Mouse (Mus musculus) frontal cortex, postnatal 14 days (tissue): ENCODE results near the gene Pkp3.

Experiments used
- DNase-seq, 2 experiments: peaks; one replicate each; pipeline ENCODE4 v3.0.0; 2022; ENCODE audit warnings: low spot score in 2 of 2

Gene Pkp3

GRCm38 (mm10) chr7:141093950-141094349 lies 15.9 kb downstream of the Pkp3 start:
- DNase-seq: no peak

- no peak for DNase-seq
Measured at GRCm38 (mm10) chr7:141094487-141095205, 16.6 kb downstream of the Pkp3 start.

GRCm38 (mm10) chr7:141096021-141096420 lies 18.0 kb downstream of the Pkp3 start:
- DNase-seq: no peak

GRCm38 (mm10) chr7:141096649-141097056 lies 18.6 kb downstream of the Pkp3 start:
- no peak for DNase-seq

- DNase-seq: no peak
Measured at GRCm38 (mm10) chr7:141097177-141097576, 19.2 kb downstream of the Pkp3 start.

GRCm38 (mm10) chr7:141099911-141100691 lies 22.1 kb downstream of the Pkp3 start, which contains the start of gene Sigirr:
Gene Sigirr (minus strand): TSS chr7:141100572.
- DNase-seq: peak in 1 of 2 experiments; percentile 29

GRCm38 (mm10) chr7:141103161-141103560 lies 25.1 kb downstream of the Pkp3 start:
- DNase-seq: no peak

GRCm38 (mm10) chr7:141115874-141116273 lies 37.9 kb downstream of the Pkp3 start:
- no peak for DNase-seq

- DNase-seq: no peak
Measured at GRCm38 (mm10) chr7:141117636-141118035, 39.6 kb downstream of the Pkp3 start, which contains the start of gene Ano9. Gene Ano9 (minus strand): TSS chr7:141117806.

- no peak for DNase-seq
Measured at GRCm38 (mm10) chr7:141119487-141119886, 41.5 kb downstream of the Pkp3 start.

GRCm38 (mm10) chr7:141120605-141121004 lies 42.6 kb downstream of the Pkp3 start:
- no peak for DNase-seq

GRCm38 (mm10) chr7:141121051-141121531 lies 43.1 kb downstream of the Pkp3 start:
- no peak for DNase-seq

GRCm38 (mm10) chr7:141122245-141122644 lies 44.2 kb downstream of the Pkp3 start, which contains the start of gene Ptdss2:
Gene Ptdss2 (plus strand): TSS chr7:141122382.
- DNase-seq: no peak

- peak; percentile 81 to 83 for DNase-seq
Measured at GRCm38 (mm10) chr7:141122689-141123516, 44.9 kb downstream of the Pkp3 start.

- no peak for DNase-seq
Measured at GRCm38 (mm10) chr7:141123517-141123856, 45.5 kb downstream of the Pkp3 start.

- DNase-seq: peak; percentile 77 to 83
Measured at GRCm38 (mm10) chr7:141131024-141131820, 53.2 kb downstream of the Pkp3 start.

- no peak for DNase-seq
Measured at GRCm38 (mm10) chr7:141131904-141132755, 54.1 kb downstream of the Pkp3 start.
